Mouse (Mus musculus): Measurements from ENCODE around the gene 1700013F07Rik. TPM values are rescaled to one million over a fixed set of nuclear protein-coding genes. Genes with fewer than 3 reads are reported as not detected.
A peak's percentile ranks its signal among the peaks of the same experiment; 100 is the strongest.

Gene 1700013F07Rik
- polyA plus RNA-seq (2012; rRNA removed) (0.13 and 0.27 TPM in 2 replicates), polyA plus RNA-seq (2014; fragmentation: Nextera tagmentation; extraction: Ambion mirVana) (0.30 TPM in 1 of 2 replicates, not detected in the other)

- Histone ChIP-seq H3K4me3 (replicated peaks; ENCODE audit: low read length) (no peak within 1 kb of the TSS), H3K9me3 (ENCODE audit: control insufficient read depth, low read length) (no peaks in the 10 kb centered on the region), H3K27me3 (ENCODE audit: control insufficient read depth, insufficient read depth, low read length) (peaks cover 22% of the 10 kb centered on the region), H3K4me2 (replicated peaks; ENCODE audit: low read depth, low read length, severe bottlenecking) (no peak within 1 kb of the TSS), H3K36me3 (ENCODE audit: control insufficient read depth, insufficient read depth, low read length) (no peaks in the 10 kb centered on the region), H3K4me1 (ENCODE audit: control insufficient read depth, insufficient read depth, low read length) (peaks cover 8% of the 10 kb centered on the region; the same call in 1 of the 2 replicates), H3K27ac (replicated peaks; ENCODE audit: low read depth, low read length) (no peak within 1 kb of the TSS), H3K9ac (ENCODE audit: low read depth, low read length, severe bottlenecking) (no peak within 1 kb of the TSS)
- no peak for ATAC-seq (ENCODE audit: low FRiP score, low read depth)
- TF ChIP-seq POLR2A (IDR thresholded peaks at IDR 0.05; ENCODE audit: borderline replicate concordance, extremely low read depth, insufficient read depth, insufficient read length) = no peak
- 93% methylated on average over 6 of the region's 6 CpGs for WGBS
- DNase-seq (ENCODE audit: low spot score) = no peak
Observed at GRCm38 (mm10) chr3:108533951-108534350, at the start of gene 1700013F07Rik. 1700013F07Rik (plus strand) TSS chr3:108534150.

GRCm38 (mm10) chr3:108484749-108485148, 49.2 kb upstream of the 1700013F07Rik start:
- Histone ChIP-seq H3K27me3 (ENCODE audit: control insufficient read depth, insufficient read depth, low read length) (no peaks in the 10 kb centered on the region), H3K4me2 (replicated peaks; ENCODE audit: low read depth, low read length, severe bottlenecking) (no peak overlapping the region), H3K9ac (ENCODE audit: low read depth, low read length, severe bottlenecking) (no peak overlapping the region), H3K9me3 (ENCODE audit: control insufficient read depth, low read length) (no peaks in the 10 kb centered on the region), H3K4me3 (replicated peaks; ENCODE audit: low read length) (no peak overlapping the region), H3K4me1 (ENCODE audit: control insufficient read depth, insufficient read depth, low read length) (0 out of 2 replicates have a peak, but pooled peaks cover 4% of the 10 kb centered on the region), H3K27ac (replicated peaks; ENCODE audit: low read depth, low read length) (no peak overlapping the region), H3K36me3 (ENCODE audit: control insufficient read depth, insufficient read depth, low read length) (no peaks in the 10 kb centered on the region)
- no peak for DNase-seq (ENCODE audit: low spot score)
- no peak for ATAC-seq (ENCODE audit: low FRiP score, low read depth)
- no peak for TF ChIP-seq POLR2A (IDR thresholded peaks at IDR 0.05; ENCODE audit: borderline replicate concordance, extremely low read depth, insufficient read depth, insufficient read length)
- WGBS = 89% methylated on average over 4 of the region's 4 CpGs

- H3K27ac ChIP-seq (replicated peaks; ENCODE audit: low read depth, low read length) = no peak overlapping the region
- TF ChIP-seq POLR2A (IDR thresholded peaks at IDR 0.05; ENCODE audit: borderline replicate concordance, extremely low read depth, insufficient read depth, insufficient read length) = no peak
- no peak overlapping the region for H3K9ac ChIP-seq (ENCODE audit: low read depth, low read length, severe bottlenecking)
- H3K9me3 ChIP-seq (ENCODE audit: control insufficient read depth, low read length) = no peaks in the 10 kb centered on the region
- ATAC-seq (ENCODE audit: low FRiP score, low read depth) (no peak), DNase-seq (ENCODE audit: low spot score) (no peak)
- no peak overlapping the region for H3K4me2 ChIP-seq (replicated peaks; ENCODE audit: low read depth, low read length, severe bottlenecking)
- no peaks in the 10 kb centered on the region for H3K4me1 ChIP-seq (ENCODE audit: control insufficient read depth, insufficient read depth, low read length)
- H3K36me3 ChIP-seq (ENCODE audit: control insufficient read depth, insufficient read depth, low read length) = no peaks in the 10 kb centered on the region
- WGBS = 42% methylated on average over 3 of the region's 3 CpGs
- no peak overlapping the region for H3K4me3 ChIP-seq (replicated peaks; ENCODE audit: low read length)
- no peaks in the 10 kb centered on the region for H3K27me3 ChIP-seq (ENCODE audit: control insufficient read depth, insufficient read depth, low read length)
Observed at GRCm38 (mm10) chr3:108489968-108490367, 44.0 kb upstream of the 1700013F07Rik start.

- peaks cover 3% of the 10 kb centered on the region; the same call in 1 of the 2 replicates for H3K4me1 ChIP-seq (ENCODE audit: control insufficient read depth, insufficient read depth, low read length)
- no peak overlapping the region for H3K4me2 ChIP-seq (replicated peaks; ENCODE audit: low read depth, low read length, severe bottlenecking)
- H3K27ac ChIP-seq (replicated peaks; ENCODE audit: low read depth, low read length) = no peak overlapping the region
- no peaks in the 10 kb centered on the region for H3K36me3 ChIP-seq (ENCODE audit: control insufficient read depth, insufficient read depth, low read length)
- no peaks in the 10 kb centered on the region for H3K27me3 ChIP-seq (ENCODE audit: control insufficient read depth, insufficient read depth, low read length)
- no peak for ATAC-seq (ENCODE audit: low FRiP score, low read depth)
- no peak overlapping the region for H3K4me3 ChIP-seq (replicated peaks; ENCODE audit: low read length)
- 67% methylated on average over 9 of the region's 9 CpGs for WGBS
- H3K9ac ChIP-seq (ENCODE audit: low read depth, low read length, severe bottlenecking) = no peak overlapping the region
- H3K9me3 ChIP-seq (ENCODE audit: control insufficient read depth, low read length) = no peaks in the 10 kb centered on the region
- DNase-seq (ENCODE audit: low spot score) = no peak
- no peak for TF ChIP-seq POLR2A (IDR thresholded peaks at IDR 0.05; ENCODE audit: borderline replicate concordance, extremely low read depth, insufficient read depth, insufficient read length)
Observed at GRCm38 (mm10) chr3:108494861-108495474, 39.0 kb upstream of the 1700013F07Rik start.

- TF ChIP-seq POLR2A (IDR thresholded peaks at IDR 0.05; ENCODE audit: borderline replicate concordance, extremely low read depth, insufficient read depth, insufficient read length) = no peak
- H3K4me3 ChIP-seq (replicated peaks; ENCODE audit: low read length) = no peak overlapping the region
- H3K9ac ChIP-seq (ENCODE audit: low read depth, low read length, severe bottlenecking) = peak overlapping the region; percentile 14; the same call in 1 of the 2 replicates
- ATAC-seq (ENCODE audit: low FRiP score, low read depth) (no peak), DNase-seq (ENCODE audit: low spot score) (peak; percentile 16)
- no peaks in the 10 kb centered on the region for H3K27me3 ChIP-seq (ENCODE audit: control insufficient read depth, insufficient read depth, low read length)
- no peak overlapping the region for H3K4me2 ChIP-seq (replicated peaks; ENCODE audit: low read depth, low read length, severe bottlenecking)
- H3K9me3 ChIP-seq (ENCODE audit: control insufficient read depth, low read length) = no peaks in the 10 kb centered on the region
- 24% methylated on average over 4 of the region's 4 CpGs for WGBS
- H3K36me3 ChIP-seq (ENCODE audit: control insufficient read depth, insufficient read depth, low read length) = no peaks in the 10 kb centered on the region
- H3K27ac ChIP-seq (replicated peaks; ENCODE audit: low read depth, low read length) = no peak overlapping the region
- H3K4me1 ChIP-seq (ENCODE audit: control insufficient read depth, insufficient read depth, low read length) = peaks cover 7% of the 10 kb centered on the region; the same call in 1 of the 2 replicates
Observed at GRCm38 (mm10) chr3:108495486-108495885, 38.5 kb upstream of the 1700013F07Rik start.

Data from limb, embryonic 14.5 days (tissue).